ENCODE assay signal across 10 mouse cellular contexts in genomic region chr19:55788285-55788904, GRCm38 (mm10). TPM values are rescaled to one million over a fixed set of nuclear protein-coding genes. Genes with fewer than 3 reads are reported as not detected.
DNase-seq lines count a peak whose midpoint lies in the region; ATAC-seq lines count a peak whose summit lies in the region.
"Had no signal": no experiment of that assay in that cellular context is flagged by ENCODE, and none has a peak within 500 bp of the region (broad histone marks: within the 10 kb centered on the region; RNA-seq: fewer than 3 reads in every experiment).

No protein-coding gene starts in this region.

- ATAC-seq in embryonic facial prominence, embryonic 15.5 days (ENCODE audit: insufficient number of reproducible peaks, low FRiP score, low TSS enrichment, low read depth), result no peak
- peak; percentile 57 for ATAC-seq in intestine, embryonic 16.5 days
- no peak for ATAC-seq in activated CD4-positive, CD25-positive, alpha-beta regulatory T cell, adult 4 months

- H3K36me3 ChIP-seq in embryonic facial prominence, embryonic 15.5 days, result 0 out of 2 replicates have a peak, but pooled peaks cover 7% of the 10 kb centered on the region
- H3K36me3 ChIP-seq in intestine, embryonic 16.5 days (ENCODE audit: control insufficient read depth, insufficient read depth, low read length), result no peaks in the 10 kb centered on the region

- no peaks in the 10 kb centered on the region for H3K9me3 ChIP-seq in embryonic facial prominence, embryonic 15.5 days (replicated peaks)
- no peaks in the 10 kb centered on the region for H3K9me3 ChIP-seq in intestine, embryonic 16.5 days (ENCODE audit: control insufficient read depth, low read length)

- H3K4me3 ChIP-seq in embryonic facial prominence, embryonic 15.5 days (replicated peaks), result no peak overlapping the region
- H3K4me3 ChIP-seq in intestine, embryonic 16.5 days (ENCODE audit: low read length), result no peak overlapping the region

- WGBS in embryonic facial prominence, embryonic 15.5 days, result 52% methylated on average over 7 of the region's 7 CpGs
- WGBS in intestine, embryonic 16.5 days, result 50% methylated on average over 7 of the region's 7 CpGs

- peaks cover 53% of the 10 kb centered on the region for H3K4me1 ChIP-seq in embryonic facial prominence, embryonic 15.5 days
- H3K4me1 ChIP-seq in intestine, embryonic 16.5 days (ENCODE audit: control insufficient read depth, insufficient read depth, low read length), result peaks cover 36% of the 10 kb centered on the region

- no peak overlapping the region for H3K9ac ChIP-seq in embryonic facial prominence, embryonic 15.5 days
- H3K9ac ChIP-seq in intestine, embryonic 16.5 days (ENCODE audit: low read depth, low read length), result no peak overlapping the region

- peak; percentile 6 to 33 for DNase-seq in left cerebral cortex, adult 9 months (ENCODE audit: low spot score in 2 of 2)
- DNase-seq in left cerebral cortex, postnatal 10 days (ENCODE audit: extremely low spot score in 1 of 2, low spot score in 2 of 2), result no peak
- peak; percentile 68 for DNase-seq in telencephalon, adult 2 months (ENCODE audit: low read depth, low spot score)
- DNase-seq in kidney, adult 9 months, result no peak
- DNase-seq: cerebellum, postnatal 10 days; lung, postnatal 36 days; right cerebral cortex, postnatal 4 days had no signal

- peak overlapping the region; percentile 17; the same call in 1 of the 2 replicates for H3K27ac ChIP-seq in embryonic facial prominence, embryonic 15.5 days (replicated peaks)
- no peak overlapping the region for H3K27ac ChIP-seq in intestine, embryonic 16.5 days (ENCODE audit: low read length)

- H3K27me3 ChIP-seq in embryonic facial prominence, embryonic 15.5 days, result no peaks in the 10 kb centered on the region
- H3K27me3 ChIP-seq in intestine, embryonic 16.5 days (replicated peaks; ENCODE audit: control insufficient read depth, insufficient read depth, low read length), result no peaks in the 10 kb centered on the region

- H3K4me2 ChIP-seq in embryonic facial prominence, embryonic 15.5 days (replicated peaks), result no peak overlapping the region
- no peak overlapping the region for H3K4me2 ChIP-seq in intestine, embryonic 16.5 days (ENCODE audit: low read depth, low read length)

- intact Hi-C loops in left cerebral cortex, postnatal 10 days (cut with DNase I), result no loop called here

RNA-seq across cellular contexts. Expression of gene Tcf7l2, which starts 46.8 kb away (rescaled TPM):
- 10 to 100 TPM in 1 of 2 experiments, 1 to 10 TPM in 1; 8.2 to 11.4 TPM for total RNA-seq in left cerebral cortex, postnatal 10 days (2021)
- polyA plus RNA-seq in embryonic facial prominence, embryonic 15.5 days (2015; fragmentation: Nextera tagmentation; extraction: Ambion mirVana), result 101 and 108 TPM in 2 replicates
- polyA plus RNA-seq in intestine, embryonic 16.5 days (2015; fragmentation: Nextera tagmentation; extraction: Ambion mirVana), result 57.1 and 58.4 TPM in 2 replicates
- polyA plus RNA-seq in activated CD4-positive, CD25-positive, alpha-beta regulatory T cell, adult 4 months (2017; shearing (Covaris generic)), result 1 to 10 TPM; 1.6 TPM

Comparison
In these comparisons a context has a peak if more than half of its experiments do, and no peak if none do; other contexts are left out.
1. DNase-seq: peak in left cerebral cortex, adult 9 months (2 of 2) and telencephalon, adult 2 months (single experiment); none in left cerebral cortex, postnatal 10 days (0 of 2) and kidney, adult 9 months (single experiment).
2. RNA of gene Tcf7l2, which starts 46.8 kb away (polyA plus RNA-seq): 101 to 108 TPM in embryonic facial prominence, embryonic 15.5 days and 57.1 to 58.4 TPM in intestine, embryonic 16.5 days; 1.6 TPM in activated CD4-positive, CD25-positive, alpha-beta regulatory T cell, adult 4 months; every median in the first group is over 10 times any median in the second.